Mouse (Mus musculus) midbrain, embryonic 15.5 days (tissue): ENCODE results near the gene Tma7. TPM values are rescaled to one million over a fixed set of nuclear protein-coding genes. Genes with fewer than 3 reads are reported as not detected.
A peak's percentile ranks its signal among the peaks of the same experiment; 100 is the strongest.

Experiments
- ATAC-seq: fragments of 200-750 bp; cut with Nextera tagmentation; replicated peaks from 2 replicates; pipeline ENCODE4 v1.8.0; 2017; ENCODE audit warnings: moderate TSS enrichment
- H3K27ac ChIP-seq: fragments of 300-500 bp; sonication (generic); 2 replicates; pipeline ENCODE4 v1.5.1; 2015; ENCODE audit warnings: mild to moderate bottlenecking, inconsistent platforms
- H3K27me3 ChIP-seq: fragments of 300-500 bp; sonication (generic); replicated peaks from 2 replicates; pipeline ENCODE4 v1.6.1; 2015; ENCODE audit warnings: inconsistent platforms
- H3K36me3 ChIP-seq: fragments of 300-500 bp; sonication (generic); replicated peaks from 2 replicates; pipeline ENCODE4 v1.6.1; 2015; ENCODE audit warnings: inconsistent platforms
- H3K4me1 ChIP-seq: fragments of 300-500 bp; sonication (generic); 2 replicates; pipeline ENCODE4 v1.6.1; 2015; ENCODE audit warnings: inconsistent platforms
- H3K4me2 ChIP-seq: fragments of 300-500 bp; sonication (generic); 2 replicates; pipeline ENCODE4 v1.6.1; 2015; ENCODE audit warnings: inconsistent platforms, mild to moderate bottlenecking, moderate library complexity
- H3K4me3 ChIP-seq: fragments of 300-500 bp; sonication (generic); 2 replicates; pipeline ENCODE4 v1.5.1; 2015; ENCODE audit warnings: mild to moderate bottlenecking, inconsistent platforms
- H3K9ac ChIP-seq: fragments of 300-500 bp; sonication (generic); 2 replicates; pipeline ENCODE4 v1.6.1; 2015; ENCODE audit warnings: mild to moderate bottlenecking, inconsistent platforms
- H3K9me3 ChIP-seq: fragments of 300-500 bp; sonication (generic); 2 replicates; pipeline ENCODE4 v1.6.1; 2016; ENCODE audit warnings: inconsistent platforms
- WGBS: fragments of 180-500 bp; shearing (Covaris S2); methylation state at CpG from one replicate; pipeline ENCODE4 v1.1.7; 2015; ENCODE audit warnings: mixed read lengths; 5-methylcytosine and 5-hydroxymethylcytosine counted together
- polyA plus RNA-seq: library from polyadenylated mRNA; unstranded; fragments of >200 nt; fragmentation: Nextera tagmentation; extraction: Ambion mirVana; gene quantifications from 2 replicates; pipeline ENCODE4 v1.2.1, GENCODE M21; 2015

Tma7 gene
- polyA plus RNA-seq, 1 experiment from 2014 or later: 639 TPM

GRCm38 (mm10) chr9:109058006-109058765, 24.2 kb downstream of the Tma7 start:
- Histone ChIP-seq H3K4me2 (peak overlapping the region; percentile 50; the same call in 1 of the 2 replicates), H3K36me3 (peaks cover 19% of the 10 kb centered on the region; the same call in 1 of the 2 replicates), H3K27me3 (no peaks in the 10 kb centered on the region), H3K4me3 (no peak overlapping the region), H3K27ac (peak overlapping the region; percentile 79; the same call in 1 of the 2 replicates), H3K9me3 (no peaks in the 10 kb centered on the region), H3K9ac (no peak overlapping the region), H3K4me1 (peaks cover 25% of the 10 kb centered on the region)
- ATAC-seq: no peak
- WGBS: 95% methylated on average over 19 of the region's 19 CpGs

GRCm38 (mm10) chr9:109057543-109057942, 24.8 kb downstream of the Tma7 start:
- no peak overlapping the region for H3K27ac ChIP-seq
- no peak for ATAC-seq
- H3K4me3 ChIP-seq: no peak overlapping the region
- H3K4me1 ChIP-seq: peaks cover 25% of the 10 kb centered on the region
- peaks cover 14% of the 10 kb centered on the region; the same call in 1 of the 2 replicates for H3K36me3 ChIP-seq
- WGBS: 96% methylated on average over 5 of the region's 5 CpGs
- H3K9ac ChIP-seq: no peak overlapping the region
- H3K4me2 ChIP-seq: no peak overlapping the region
- H3K9me3 ChIP-seq: no peaks in the 10 kb centered on the region
- H3K27me3 ChIP-seq: no peaks in the 10 kb centered on the region

DNA sequence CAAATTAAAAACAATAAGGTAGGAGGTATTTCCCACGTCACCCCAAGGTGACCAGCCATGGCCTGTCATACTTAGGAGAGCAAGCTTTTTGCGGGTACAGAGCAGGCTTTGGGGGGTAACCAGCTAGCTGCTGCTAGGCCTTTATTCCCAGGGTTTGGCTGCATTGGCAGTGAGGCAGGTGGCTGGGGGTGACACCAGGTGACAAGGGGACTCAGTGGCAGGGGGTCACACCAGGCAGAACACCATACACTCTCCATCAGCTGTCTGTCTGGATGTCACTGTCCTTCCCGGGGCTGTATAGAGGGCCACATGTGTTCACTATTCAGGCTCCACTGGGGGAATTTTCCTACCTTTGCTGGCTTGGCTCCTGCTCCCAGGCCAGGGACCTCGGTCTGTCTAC, 25.5 kb downstream of the Tma7 start:
- Histone ChIP-seq H3K36me3 (peaks cover 14% of the 10 kb centered on the region; the same call in 1 of the 2 replicates), H3K4me2 (no peak overlapping the region)

DNA sequence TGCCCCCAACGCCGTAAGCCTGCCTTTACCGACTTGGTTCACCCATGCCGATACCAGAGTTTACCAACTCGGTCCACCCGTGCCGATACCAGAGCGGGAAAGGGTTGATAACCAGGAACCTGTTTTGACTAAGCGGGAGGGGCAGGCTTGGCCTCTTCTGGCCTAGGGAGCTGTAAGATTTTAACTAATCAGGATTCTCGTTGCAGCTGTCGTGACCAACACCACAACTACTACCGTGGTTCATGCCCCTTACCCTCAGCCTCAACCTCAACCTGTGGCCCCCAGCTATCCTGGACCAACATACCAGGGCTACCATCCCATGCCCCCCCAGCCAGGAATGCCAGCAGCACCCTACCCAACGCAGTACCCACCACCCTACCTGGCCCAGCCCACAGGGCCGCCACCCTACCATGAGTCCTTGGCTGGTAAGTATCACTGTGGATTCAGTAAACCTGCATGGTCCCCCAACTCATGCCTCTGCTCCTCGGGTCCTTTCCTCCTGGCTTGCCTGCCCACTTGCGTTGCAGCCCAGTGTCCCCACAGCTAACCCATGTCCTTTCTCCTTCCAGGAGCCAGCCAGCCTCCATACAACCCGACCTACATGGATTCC, 26.2 kb downstream of the Tma7 start:
- ATAC-seq: no peak
- peaks cover 25% of the 10 kb centered on the region for H3K4me1 ChIP-seq
- WGBS: 92% methylated on average over 17 of the region's 17 CpGs
- H3K9ac ChIP-seq: no peak overlapping the region
- no peak overlapping the region for H3K4me2 ChIP-seq
- no peaks in the 10 kb centered on the region for H3K9me3 ChIP-seq
- H3K27me3 ChIP-seq: no peaks in the 10 kb centered on the region
- peaks cover 14% of the 10 kb centered on the region; the same call in 1 of the 2 replicates for H3K36me3 ChIP-seq
- H3K4me3 ChIP-seq: no peak overlapping the region
- H3K27ac ChIP-seq: no peak overlapping the region

More for the DNA sequence above, 25.5 kb downstream of the Tma7 start:
- H3K4me3 ChIP-seq: no peak overlapping the region
- H3K27ac ChIP-seq: no peak overlapping the region
- H3K9ac ChIP-seq: no peak overlapping the region
- H3K9me3 ChIP-seq: no peaks in the 10 kb centered on the region
- H3K4me1 ChIP-seq: peaks cover 25% of the 10 kb centered on the region
- no peak for ATAC-seq
- H3K27me3 ChIP-seq: no peaks in the 10 kb centered on the region
- WGBS: 87% methylated on average over 4 of the region's 4 CpGs

- Histone ChIP-seq H3K4me2 (peak overlapping the region; percentile 43), H3K27me3 (no peaks in the 10 kb centered on the region), H3K9ac (0 out of 2 replicates have a peak overlapping the region, but pooled peaks have one; percentile 38), H3K27ac (peak overlapping the region; percentile 64; the same call in 1 of the 2 replicates), H3K4me3 (peak overlapping the region; percentile 35), H3K36me3 (peaks cover 11% of the 10 kb centered on the region; the same call in 1 of the 2 replicates), H3K9me3 (no peaks in the 10 kb centered on the region), H3K4me1 (peaks cover 25% of the 10 kb centered on the region)
- ATAC-seq: no peak
- WGBS: 91% methylated on average over 12 of the region's 12 CpGs
Observed at GRCm38 (mm10) chr9:109055271-109056030, 26.9 kb downstream of the Tma7 start.

DNA sequence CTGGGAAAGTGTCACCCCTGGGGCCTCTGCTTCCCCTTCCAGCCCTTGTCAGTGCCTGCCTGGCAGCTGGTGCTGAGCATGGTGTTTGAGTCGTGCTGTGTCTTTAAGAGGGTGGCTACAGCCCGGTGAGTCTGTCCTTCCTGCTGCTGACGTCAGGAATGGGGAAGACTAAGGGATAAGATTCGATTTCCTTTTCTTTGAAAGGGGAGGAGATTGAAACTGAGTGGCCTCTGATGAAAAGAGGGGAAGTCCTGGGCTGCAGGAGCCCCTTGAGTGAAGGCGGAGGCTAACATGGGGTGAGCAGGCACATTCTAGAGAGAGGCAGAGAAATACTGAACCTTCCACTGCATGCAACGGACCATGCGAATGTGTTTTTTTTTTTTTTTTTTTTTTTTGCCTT, 27.7 kb downstream of the Tma7 start:
- WGBS: 7% methylated on average over 7 of the region's 7 CpGs
- ATAC-seq: peak; percentile 80
- H3K4me3 ChIP-seq: peak overlapping the region; percentile 35
- H3K27ac ChIP-seq: peak overlapping the region; percentile 64
- peaks cover 11% of the 10 kb centered on the region; the same call in 1 of the 2 replicates for H3K36me3 ChIP-seq
- no peaks in the 10 kb centered on the region for H3K9me3 ChIP-seq
- peaks cover 23% of the 10 kb centered on the region for H3K4me1 ChIP-seq
- H3K9ac ChIP-seq: peak overlapping the region; percentile 38; the same call in 1 of the 2 replicates
- H3K4me2 ChIP-seq: peak overlapping the region; percentile 43
- H3K27me3 ChIP-seq: no peaks in the 10 kb centered on the region

- H3K4me1 ChIP-seq: peaks cover 16% of the 10 kb centered on the region
- 81% methylated on average over 6 of the region's 6 CpGs for WGBS
- no peak overlapping the region for H3K9ac ChIP-seq
- ATAC-seq: no peak
- no peak overlapping the region for H3K4me3 ChIP-seq
- peaks cover 11% of the 10 kb centered on the region; the same call in 1 of the 2 replicates for H3K36me3 ChIP-seq
- no peaks in the 10 kb centered on the region for H3K27me3 ChIP-seq
- no peak overlapping the region for H3K27ac ChIP-seq
- no peaks in the 10 kb centered on the region for H3K9me3 ChIP-seq
- no peak overlapping the region for H3K4me2 ChIP-seq
Observed at GRCm38 (mm10) chr9:109053851-109054250, 28.5 kb downstream of the Tma7 start.

DNA sequence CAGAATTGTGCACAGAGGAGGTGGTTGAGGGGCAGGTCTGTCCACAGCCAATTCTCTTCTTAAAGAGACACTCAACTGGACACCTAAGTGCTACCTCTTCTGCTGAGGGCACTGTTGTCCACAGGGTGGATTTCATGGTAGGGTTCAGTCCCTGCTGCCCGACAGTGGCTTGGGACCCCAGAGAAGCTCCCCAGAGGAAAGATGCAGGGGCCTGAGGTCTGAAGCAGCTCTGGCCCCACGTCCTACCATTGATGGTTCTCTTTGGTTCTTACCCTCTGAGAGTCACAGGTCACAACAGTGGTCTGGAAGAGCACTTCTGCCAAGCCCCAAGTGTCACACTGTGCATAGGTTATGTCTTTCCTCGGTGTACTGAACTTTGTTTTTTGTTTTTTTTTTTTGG, 29.0 kb downstream of the Tma7 start:
- ATAC-seq: no peak
- Histone ChIP-seq H3K4me2 (no peak overlapping the region), H3K27ac (no peak overlapping the region), H3K9me3 (no peaks in the 10 kb centered on the region), H3K9ac (no peak overlapping the region), H3K27me3 (no peaks in the 10 kb centered on the region), H3K4me1 (peaks cover 11% of the 10 kb centered on the region), H3K4me3 (no peak overlapping the region), H3K36me3 (peaks cover 10% of the 10 kb centered on the region; the same call in 1 of the 2 replicates)
- 77% methylated on average over 3 of the region's 3 CpGs for WGBS

DNA sequence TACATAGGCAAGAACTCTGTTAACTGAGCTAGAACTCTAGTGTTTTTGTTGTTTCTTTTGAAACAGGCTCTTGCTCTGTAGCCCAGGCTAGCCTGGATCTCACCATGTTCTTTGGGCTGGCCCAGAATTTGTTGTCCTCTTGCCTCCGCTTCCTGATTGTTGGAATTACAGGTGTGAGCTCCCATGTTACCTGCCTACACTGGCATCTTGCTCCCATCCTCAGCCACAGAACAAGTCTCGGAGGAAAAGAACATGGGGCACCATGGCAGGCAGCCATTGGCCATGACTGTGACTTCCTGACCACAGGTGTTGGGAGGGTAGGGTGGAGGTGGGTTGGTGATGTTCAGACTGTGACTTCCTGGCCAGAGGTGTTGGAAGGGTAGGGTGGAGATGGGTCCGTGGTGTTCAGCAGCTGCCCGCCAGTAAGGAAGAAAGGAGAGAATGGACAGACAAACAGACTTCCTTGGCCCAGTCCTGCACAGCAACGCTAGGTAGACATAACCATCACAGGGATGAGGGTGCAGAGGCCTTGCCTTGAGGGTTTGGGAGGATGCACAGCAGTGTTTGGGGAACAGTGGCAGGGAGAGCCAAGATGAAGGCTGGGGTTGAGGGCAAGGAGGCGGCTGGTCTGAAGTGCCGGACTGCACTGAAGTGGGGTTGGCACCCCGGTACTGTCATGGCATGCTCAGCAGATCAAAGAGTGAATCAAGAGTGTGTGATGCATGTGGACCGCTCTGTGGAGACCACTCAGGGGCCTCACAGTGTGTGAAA, 29.7 kb downstream of the Tma7 start:
- Histone ChIP-seq H3K4me2 (no peak overlapping the region), H3K36me3 (peaks cover 3% of the 10 kb centered on the region; the same call in 1 of the 2 replicates), H3K4me1 (peaks cover 11% of the 10 kb centered on the region; the same call in 1 of the 2 replicates), H3K4me3 (no peak overlapping the region), H3K9me3 (no peaks in the 10 kb centered on the region), H3K27me3 (no peaks in the 10 kb centered on the region), H3K27ac (no peak overlapping the region), H3K9ac (no peak overlapping the region)
- 87% methylated on average over 9 of the region's 9 CpGs for WGBS
- ATAC-seq: no peak

- WGBS: 90% methylated on average over 10 of the region's 10 CpGs
- H3K27ac ChIP-seq: no peak overlapping the region
- H3K27me3 ChIP-seq: no peaks in the 10 kb centered on the region
- no peak for ATAC-seq
- H3K4me2 ChIP-seq: no peak overlapping the region
- no peaks in the 10 kb centered on the region for H3K36me3 ChIP-seq
- peaks cover 11% of the 10 kb centered on the region; the same call in 1 of the 2 replicates for H3K4me1 ChIP-seq
- no peak overlapping the region for H3K9ac ChIP-seq
- no peaks in the 10 kb centered on the region for H3K9me3 ChIP-seq
- H3K4me3 ChIP-seq: no peak overlapping the region
Observed at GRCm38 (mm10) chr9:109051651-109052489, 30.5 kb downstream of the Tma7 start.

- no peaks in the 10 kb centered on the region for H3K36me3 ChIP-seq
- H3K4me2 ChIP-seq: no peak overlapping the region
- no peak overlapping the region for H3K27ac ChIP-seq
- no peak overlapping the region for H3K9ac ChIP-seq
- H3K4me3 ChIP-seq: no peak overlapping the region
- H3K27me3 ChIP-seq: no peaks in the 10 kb centered on the region
- no peak for ATAC-seq
- no peaks in the 10 kb centered on the region for H3K9me3 ChIP-seq
- peaks cover 11% of the 10 kb centered on the region; the same call in 1 of the 2 replicates for H3K4me1 ChIP-seq
- WGBS: 91% methylated on average over 13 of the region's 13 CpGs
Observed at GRCm38 (mm10) chr9:109051011-109051501, 31.3 kb downstream of the Tma7 start.
